Comparison of ENCODE assay signal across 30 mouse cellular contexts in the genomic region with DNA sequence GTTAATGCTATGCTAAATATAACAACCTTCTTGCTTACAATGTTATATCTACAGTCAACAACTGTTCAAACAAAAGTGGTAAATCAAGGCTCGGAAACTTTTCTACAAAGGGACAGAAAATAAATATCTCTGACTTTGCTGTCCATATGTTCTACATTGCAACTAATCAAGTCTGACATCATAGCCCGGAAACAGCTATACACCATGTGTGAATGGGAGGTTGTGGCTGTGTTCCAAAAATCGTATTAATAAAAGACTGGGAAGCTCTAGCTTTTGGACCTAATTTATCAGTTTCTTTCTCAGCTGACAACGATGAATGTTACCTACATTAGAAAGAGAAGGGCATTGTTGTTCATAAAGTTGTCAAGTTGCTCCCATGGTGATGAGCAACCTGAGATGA. TPM values are rescaled to one million over a fixed set of nuclear protein-coding genes. Genes with fewer than 3 reads are reported as not detected.
DNase-seq lines count a peak whose midpoint lies in the region; ATAC-seq and TF ChIP-seq lines count a peak whose summit lies in the region.
"Had no signal": no experiment of that assay in that cellular context is flagged by ENCODE, and none has a peak within 500 bp of the region (broad histone marks: within the 10 kb centered on the region; RNA-seq: fewer than 3 reads in every experiment).

No protein-coding gene starts in this region.

- H3K4me1 ChIP-seq in forebrain, embryonic 14.5 days (ENCODE audit: control insufficient read depth, insufficient read depth, low read length) = no peaks in the 10 kb centered on the region
- H3K4me1 ChIP-seq in forebrain, embryonic 10.5 days = no peaks in the 10 kb centered on the region
- H3K4me1 ChIP-seq in hindbrain, postnatal 0 days (ENCODE audit: insufficient read depth, low read length) = no peaks in the 10 kb centered on the region
- H3K4me1 ChIP-seq in hindbrain, embryonic 13.5 days (replicated peaks) = no peaks in the 10 kb centered on the region
- H3K4me1 ChIP-seq: embryonic facial prominence, embryonic 15.5 days; heart, embryonic 10.5 days; heart, embryonic 13.5 days had no signal

- ATAC-seq in forebrain, embryonic 14.5 days = peak; percentile 77
- ATAC-seq in hindbrain, postnatal 0 days = no peak
- ATAC-seq in hindbrain, embryonic 13.5 days (ENCODE audit: low FRiP score) = no peak
- ATAC-seq: CD4-positive, CD25-positive, alpha-beta regulatory T cell, adult 4 months; hindbrain, embryonic 16.5 days; inflammation-experienced regulatory T-cells, adult 6 months; intestine, embryonic 16.5 days had no signal

- H3K9ac ChIP-seq in forebrain, embryonic 14.5 days (ENCODE audit: low read length) = no peak overlapping the region
- no peak overlapping the region for H3K9ac ChIP-seq in hindbrain, postnatal 0 days (replicated peaks; ENCODE audit: low read length)
- H3K9ac ChIP-seq in hindbrain, embryonic 13.5 days = no peak overlapping the region
- H3K9ac ChIP-seq: embryonic facial prominence, embryonic 15.5 days; heart, embryonic 13.5 days had no signal

- no peak overlapping the region for H3K4me2 ChIP-seq in forebrain, embryonic 14.5 days (ENCODE audit: low read length)
- no peak overlapping the region for H3K4me2 ChIP-seq in hindbrain, postnatal 0 days (ENCODE audit: low read depth, low read length)
- no peak overlapping the region for H3K4me2 ChIP-seq in hindbrain, embryonic 13.5 days
- H3K4me2 ChIP-seq: embryonic facial prominence, embryonic 15.5 days; heart, embryonic 13.5 days had no signal

- H3K4me3 ChIP-seq in forebrain, embryonic 14.5 days (ENCODE audit: low read depth, low read length) = no peak overlapping the region
- no peak overlapping the region for H3K4me3 ChIP-seq in forebrain, embryonic 10.5 days
- no peak overlapping the region for H3K4me3 ChIP-seq in hindbrain, postnatal 0 days (ENCODE audit: low read length)
- no peak overlapping the region for H3K4me3 ChIP-seq in hindbrain, embryonic 13.5 days
- H3K4me3 ChIP-seq: embryonic facial prominence, embryonic 15.5 days; heart, adult 2 months; heart, embryonic 10.5 days; heart, embryonic 13.5 days had no signal

- H3K27ac ChIP-seq in forebrain, embryonic 14.5 days (ENCODE audit: low read depth, low read length) = no peak overlapping the region
- no peak overlapping the region for H3K27ac ChIP-seq in forebrain, embryonic 10.5 days
- no peak overlapping the region for H3K27ac ChIP-seq in hindbrain, postnatal 0 days
- no peak overlapping the region for H3K27ac ChIP-seq in hindbrain, embryonic 13.5 days
- H3K27ac ChIP-seq: embryonic facial prominence, embryonic 15.5 days; heart, adult 2 months; heart, embryonic 10.5 days; heart, embryonic 13.5 days had no signal

- H3K9me3 ChIP-seq in forebrain, embryonic 14.5 days (replicated peaks; ENCODE audit: control insufficient read depth, low read length) = no peaks in the 10 kb centered on the region
- H3K9me3 ChIP-seq in forebrain, embryonic 10.5 days = no peaks in the 10 kb centered on the region
- H3K9me3 ChIP-seq in hindbrain, postnatal 0 days (ENCODE audit: low read length) = no peaks in the 10 kb centered on the region
- H3K9me3 ChIP-seq in hindbrain, embryonic 13.5 days = no peaks in the 10 kb centered on the region
- H3K9me3 ChIP-seq: embryonic facial prominence, embryonic 15.5 days; heart, embryonic 10.5 days; heart, embryonic 13.5 days had no signal

- 45% methylated on average over 4 of the region's 4 CpGs for WGBS in forebrain, embryonic 14.5 days
- WGBS in forebrain, embryonic 10.5 days = 86% methylated on average over 4 of the region's 4 CpGs
- WGBS in hindbrain, postnatal 0 days = 47% methylated on average over 4 of the region's 4 CpGs
- 73% methylated on average over 4 of the region's 4 CpGs for WGBS in hindbrain, embryonic 13.5 days

- peak; percentile 64 for DNase-seq in forebrain, embryonic 14.5 days (ENCODE audit: low spot score)
- no peak for DNase-seq in forebrain, embryonic 10.5 days (ENCODE audit: extremely low spot score, low spot score)
- DNase-seq in hindbrain, postnatal 0 days (ENCODE audit: low spot score) = peak; percentile 20
- DNase-seq in retina, postnatal 1 day = peak; percentile 2
- DNase-seq in retina, embryonic 14.5 days (ENCODE audit: low spot score) = no peak
- DNase-seq: adrenal gland, adult 2 months; adrenal gland, postnatal 14 days; cerebellum, adult 11-12 months; cerebellum, adult 8-10 months; cerebellum, postnatal 10 days; cerebellum, postnatal 36 days; embryo, embryonic 11 days; gastrocnemius, postnatal 10 days; gastrocnemius, postnatal 36 days; heart, adult 2 months; heart, postnatal 14 days; heart, postnatal 4 days; kidney, adult 18-20 months had no signal

- no peak for TF ChIP-seq CTCF in hindbrain, postnatal 0 days (IDR thresholded peaks at IDR 0.05; ENCODE audit: low read depth)

- no peaks in the 10 kb centered on the region for H3K36me3 ChIP-seq in forebrain, embryonic 14.5 days (ENCODE audit: control insufficient read depth, insufficient read depth, low read length)
- no peaks in the 10 kb centered on the region for H3K36me3 ChIP-seq in forebrain, embryonic 10.5 days (replicated peaks)
- H3K36me3 ChIP-seq in hindbrain, postnatal 0 days (ENCODE audit: insufficient read depth, low read length) = no peaks in the 10 kb centered on the region
- H3K36me3 ChIP-seq in hindbrain, embryonic 13.5 days = no peaks in the 10 kb centered on the region
- H3K36me3 ChIP-seq: embryonic facial prominence, embryonic 15.5 days; heart, embryonic 10.5 days; heart, embryonic 13.5 days had no signal

- H3K27me3 ChIP-seq in forebrain, embryonic 14.5 days (replicated peaks; ENCODE audit: control insufficient read depth, insufficient read depth, low read length) = no peaks in the 10 kb centered on the region
- H3K27me3 ChIP-seq in forebrain, embryonic 10.5 days (ENCODE audit: poor library complexity, severe bottlenecking) = no peaks in the 10 kb centered on the region
- no peaks in the 10 kb centered on the region for H3K27me3 ChIP-seq in hindbrain, postnatal 0 days (ENCODE audit: insufficient read depth, low read length)
- H3K27me3 ChIP-seq in hindbrain, embryonic 13.5 days = no peaks in the 10 kb centered on the region
- H3K27me3 ChIP-seq: embryonic facial prominence, embryonic 15.5 days; heart, embryonic 13.5 days had no signal

RNA-seq across cellular contexts. Expression of a gene that starts 37.5 kb away (rescaled TPM):
- polyA plus RNA-seq in forebrain, embryonic 14.5 days (2014; fragmentation: Nextera tagmentation; extraction: Ambion mirVana) = 68.7 and 93.0 TPM in 2 replicates
- 4.1 and 4.4 TPM in 2 replicates for polyA plus RNA-seq in forebrain, embryonic 10.5 days (2016; fragmentation: Nextera tagmentation; extraction: Ambion mirVana)
- 55.7 and 56.8 TPM in 2 replicates for total RNA-seq in hindbrain, postnatal 0 days (2014; rRNA removed)
- polyA plus RNA-seq in hindbrain, postnatal 0 days (2015; fragmentation: Nextera tagmentation; extraction: Ambion mirVana) = 67.7 and 68.0 TPM in 2 replicates
- 72.8 and 74.8 TPM in 2 replicates for polyA plus RNA-seq in hindbrain, embryonic 13.5 days (2015; fragmentation: Nextera tagmentation; extraction: Ambion mirVana)
- total RNA-seq: gastrocnemius, adult 18-20 months; gastrocnemius, postnatal 36 days; granulocyte monocyte progenitor cell, adult 5-6 weeks; MEL had no signal
- polyA plus RNA-seq: C2C12; CD4-positive, CD25-positive, alpha-beta regulatory T cell, adult 4 months; inflammation-experienced regulatory T-cells, adult 6 months had no signal

Comparison
In these comparisons a context has a peak if more than half of its experiments do, and no peak if none do; other contexts are left out.
1. DNase-seq: peak in forebrain, embryonic 14.5 days (single experiment), hindbrain, postnatal 0 days (single experiment) and retina, postnatal 1 day (single experiment); none in forebrain, embryonic 10.5 days (single experiment) and retina, embryonic 14.5 days (single experiment).
2. RNA of a gene that starts 37.5 kb away (polyA plus RNA-seq): 72.8 to 74.8 TPM in hindbrain, embryonic 13.5 days, 68.7 to 93.0 TPM in forebrain, embryonic 14.5 days and 67.7 to 68.0 TPM in hindbrain, postnatal 0 days; 4.1 to 4.4 TPM in forebrain, embryonic 10.5 days; every median in the first group is over 10 times any median in the second.